11 mouse cellular contexts compared by ENCODE assay signal in the genomic region with DNA sequence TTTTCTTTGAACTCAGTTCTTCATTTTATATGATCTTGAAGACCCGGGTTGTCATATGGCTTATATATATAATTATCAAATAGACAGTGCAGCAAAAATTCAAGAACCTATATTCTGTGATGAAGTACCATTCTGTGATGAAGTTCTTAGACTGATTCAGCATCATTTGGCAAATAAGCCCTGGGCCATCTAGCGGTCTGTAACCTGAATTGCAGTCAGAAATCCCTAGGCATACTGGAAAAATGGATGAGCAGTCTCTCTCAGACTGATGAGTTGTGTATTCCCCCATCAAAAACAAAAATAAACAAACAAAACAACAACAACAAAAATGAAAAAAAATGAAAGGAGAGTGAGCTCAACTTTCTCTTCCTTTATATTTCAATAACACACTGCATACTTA.
A peak's percentile ranks its signal among the peaks of the same experiment; 100 is the strongest.
DNase-seq lines count a peak whose midpoint lies in the region; ATAC-seq and TF ChIP-seq lines count a peak whose summit lies in the region.
"Had no signal": no experiment of that assay in that cellular context is flagged by ENCODE, and none has a peak within 500 bp of the region (broad histone marks: within the 10 kb centered on the region; RNA-seq: fewer than 3 reads in every experiment).

No protein-coding gene starts in this region.

- no peaks in the 10 kb centered on the region for H3K79me2 ChIP-seq in CH12.LX (replicated peaks; ENCODE audit: control insufficient read depth, extremely low read depth, insufficient read depth, poor library complexity, severe bottlenecking)

- no peak overlapping the region for H3K4me3 ChIP-seq in CH12.LX (replicated peaks in 1 of 3; ENCODE audit: low read depth in 2 of 3, low read length in 2 of 3, poor library complexity in 1 of 3)
- no peak overlapping the region for H3K4me3 ChIP-seq in limb, embryonic 10.5 days
- H3K4me3 ChIP-seq: limb, embryonic 15.5 days had no signal

- H3K4me1 ChIP-seq in CH12.LX (ENCODE audit: control insufficient read depth in 1 of 2, insufficient read depth in 2 of 2), result peaks cover 0 to 14% of the 10 kb centered on the region in 2 experiments; a peak in 2 of 4 replicates
- H3K4me1 ChIP-seq in limb, embryonic 10.5 days, result no peaks in the 10 kb centered on the region
- H3K4me1 ChIP-seq: limb, embryonic 15.5 days had no signal

- no peaks in the 10 kb centered on the region for H3K36me3 ChIP-seq in CH12.LX (replicated peaks in 1 of 2; ENCODE audit: control insufficient read depth in 1 of 2, insufficient read depth in 1 of 2, low read length in 1 of 2)
- H3K36me3 ChIP-seq in limb, embryonic 10.5 days, result no peaks in the 10 kb centered on the region
- H3K36me3 ChIP-seq: limb, embryonic 15.5 days had no signal

- ATAC-seq in frontal cortex, adult (ENCODE audit: low TSS enrichment), result peak; percentile 87
- peak; percentile 72; the same call in 1 of the 2 replicates for ATAC-seq in common myeloid progenitor, adult 5-6 weeks (replicated peaks; ENCODE audit: low read depth, poor library complexity, severe bottlenecking)
- ATAC-seq in erythroblast, adult 5-6 weeks (replicated peaks; ENCODE audit: low FRiP score, poor library complexity, severe bottlenecking), result no peak
- ATAC-seq: inflammation-experienced regulatory T-cells, adult 6 months had no signal

- no peak for TF ChIP-seq EP300 in CH12.LX (IDR thresholded peaks at IDR 0.05; ENCODE audit: low read length)

- WGBS in limb, embryonic 10.5 days, result 17% methylated on average over 2 of the region's 2 CpGs

- in situ Hi-C loops in CH12.LX (cut with MboI; ENCODE audit: low pct_ligation_motif_present, low pct_unique_long_range_greater_than_20kb, low sequenced_read_pairs), result no loop called here

- DNase-seq in frontal cortex, postnatal 10 days (ENCODE audit: low spot score in 2 of 2), result no peak
- DNase-seq in left cerebral cortex, postnatal 25 days (ENCODE audit: low spot score in 2 of 2), result peak; percentile 20 to 44
- DNase-seq in left cerebral cortex, adult 8-10 months (ENCODE audit: low spot score in 2 of 2), result no peak
- DNase-seq in CH12.LX (ENCODE audit: extremely low read depth), result peak; percentile 43
- DNase-seq in limb, embryonic 10.5 days (ENCODE audit: low spot score), result no peak
- DNase-seq: gastrocnemius, postnatal 36 days had no signal

- TF ChIP-seq CTCF in CH12.LX (conservative IDR thresholded peaks at IDR 0.05 in 1 of 2, IDR thresholded peaks at IDR 0.05 in 1 of 2; ENCODE audit: low read depth in 2 of 2, low read length in 2 of 2), result peak; percentile 41 to 69

- TF ChIP-seq RAD21 in CH12.LX (IDR thresholded peaks at IDR 0.05; ENCODE audit: low read depth, low read length), result peak; percentile 3

- no peak overlapping the region for H3K9ac ChIP-seq in CH12.LX (ENCODE audit: insufficient read depth, low read depth)
- H3K9ac ChIP-seq: limb, embryonic 15.5 days had no signal

- intact Hi-C loops in left cerebral cortex, postnatal 25 days (cut with DNase I), result no loop called here

- H3K27me3 ChIP-seq in CH12.LX (replicated peaks), result no peaks in the 10 kb centered on the region
- no peaks in the 10 kb centered on the region for H3K27me3 ChIP-seq in limb, embryonic 10.5 days (ENCODE audit: low read depth, poor library complexity, severe bottlenecking)
- H3K27me3 ChIP-seq: limb, embryonic 15.5 days had no signal

- H3K4me2 ChIP-seq in CH12.LX (ENCODE audit: insufficient read depth, low read depth, poor library complexity, severe bottlenecking), result no peak overlapping the region
- H3K4me2 ChIP-seq: limb, embryonic 15.5 days had no signal

- dilution Hi-C loops in CH12.LX (cut with MboI; ENCODE audit: extremely low pct_ligation_motif_present, extremely low pct_unique_long_range_greater_than_20kb, low sequenced_read_pairs), result no loop called here

- no peaks in the 10 kb centered on the region for H3K9me3 ChIP-seq in CH12.LX (replicated peaks; ENCODE audit: low read length)
- H3K9me3 ChIP-seq in limb, embryonic 10.5 days (replicated peaks), result no peaks in the 10 kb centered on the region
- H3K9me3 ChIP-seq: limb, embryonic 15.5 days had no signal

- TF ChIP-seq POLR2A in CH12.LX (IDR thresholded peaks at IDR 0.05; ENCODE audit: low read depth, low read length), result no peak

- H3K27ac ChIP-seq in CH12.LX (ENCODE audit: insufficient read depth, low read depth), result no peak overlapping the region
- no peak overlapping the region for H3K27ac ChIP-seq in limb, embryonic 10.5 days
- H3K27ac ChIP-seq: limb, embryonic 15.5 days had no signal

TF ChIP-seq in CH12.LX, 34 proteins besides CTCF, POLR2A, EP300 and RAD21:
- TF ChIP-seq ELF1 (IDR thresholded peaks at IDR 0.05; ENCODE audit: low read depth, low read length) (no peak), CHD2 (IDR thresholded peaks at IDR 0.05; ENCODE audit: low read length) (no peak), ETS1 (conservative IDR thresholded peaks at IDR 0.05; ENCODE audit: low read depth, low read length) (no peak), RCOR1 (conservative IDR thresholded peaks at IDR 0.05; ENCODE audit: low read depth, low read length) (no peak), POLR2AphosphoS2 (IDR thresholded peaks at IDR 0.05; ENCODE audit: low read depth, low read length) (no peak), CHD1 (IDR thresholded peaks at IDR 0.05; ENCODE audit: low read depth, low read length) (no peak), ZMIZ1 (IDR thresholded peaks at IDR 0.05; ENCODE audit: low read depth, low read length) (no peak), ZC3H11A (IDR thresholded peaks at IDR 0.05; ENCODE audit: low read depth, low read length) (no peak), GABPA (IDR thresholded peaks at IDR 0.05; ENCODE audit: insufficient replicate concordance, low read depth, low read length) (no peak), IRF4 (IDR thresholded peaks at IDR 0.05; ENCODE audit: low read depth, low read length) (no peak), MEF2A (IDR thresholded peaks at IDR 0.05; ENCODE audit: borderline replicate concordance, low read depth, low read length) (no peak), ZKSCAN1 (IDR thresholded peaks at IDR 0.05; ENCODE audit: borderline replicate concordance, low read depth, low read length) (no peak), MXI1 (IDR thresholded peaks at IDR 0.05; ENCODE audit: low read depth, low read length) (no peak), MYC (IDR thresholded peaks at IDR 0.05; ENCODE audit: low read depth, low read length) (no peak)

Comparison
In these comparisons a context has a peak if more than half of its experiments do, and no peak if none do; other contexts are left out.
1. DNase-seq: peak in left cerebral cortex, postnatal 25 days (2 of 2) and CH12.LX (single experiment); none in frontal cortex, postnatal 10 days (0 of 2), left cerebral cortex, adult 8-10 months (0 of 2) and limb, embryonic 10.5 days (single experiment).